Mouse (Mus musculus): Measurements from ENCODE around the gene Msrb1. TPM values are rescaled to one million over a fixed set of nuclear protein-coding genes. Genes with fewer than 3 reads are reported as not detected.
A peak's percentile ranks its signal among the peaks of the same experiment; 100 is the strongest.

Msrb1 gene
- polyA plus RNA-seq, 1 experiment from 2014 or later, result 39.4 TPM

DNA sequence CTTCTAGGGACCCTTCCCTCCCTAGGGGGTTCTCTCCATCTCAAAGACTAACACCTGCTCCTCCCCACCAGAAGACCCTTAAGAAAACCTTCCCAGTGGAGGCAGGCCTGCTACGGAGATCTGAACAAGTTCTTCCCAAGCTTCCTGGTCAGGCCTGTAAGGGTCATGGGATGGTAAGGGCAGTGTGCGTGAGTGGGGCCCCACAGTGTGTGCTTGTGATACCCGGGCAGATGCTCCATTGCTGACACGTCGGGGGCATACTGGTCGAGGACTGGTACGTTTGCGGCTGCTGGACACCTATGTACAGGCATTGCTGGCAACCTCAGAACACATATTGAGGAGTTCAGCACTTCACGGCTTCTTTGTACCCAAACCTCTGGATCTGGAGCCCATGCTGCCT, 37.7 kb upstream of the Msrb1 start:
- no peaks in the 10 kb centered on the region for H3K9me3 ChIP-seq (ENCODE audit: control insufficient read depth, low read length)
- H3K36me3 ChIP-seq (ENCODE audit: control insufficient read depth, insufficient read depth, low read length), result peaks cover 20% of the 10 kb centered on the region
- H3K9ac ChIP-seq (ENCODE audit: low read length), result no peak overlapping the region
- ATAC-seq (ENCODE audit: low read depth), result no peak
- 57% methylated on average over 9 of the region's 9 CpGs for WGBS
- H3K27me3 ChIP-seq (ENCODE audit: control insufficient read depth, insufficient read depth, low read depth, low read length), result no peaks in the 10 kb centered on the region
- peak overlapping the region; percentile 47; the same call in 1 of the 2 replicates for H3K27ac ChIP-seq (ENCODE audit: low read length)
- H3K4me3 ChIP-seq (ENCODE audit: low read length), result no peak overlapping the region
- peaks cover 22% of the 10 kb centered on the region for H3K4me1 ChIP-seq (replicated peaks; ENCODE audit: control insufficient read depth, insufficient read depth, low read length)
- peak overlapping the region; percentile 33; the same call in 1 of the 2 replicates for H3K4me2 ChIP-seq (ENCODE audit: low read depth, low read length)

DNA sequence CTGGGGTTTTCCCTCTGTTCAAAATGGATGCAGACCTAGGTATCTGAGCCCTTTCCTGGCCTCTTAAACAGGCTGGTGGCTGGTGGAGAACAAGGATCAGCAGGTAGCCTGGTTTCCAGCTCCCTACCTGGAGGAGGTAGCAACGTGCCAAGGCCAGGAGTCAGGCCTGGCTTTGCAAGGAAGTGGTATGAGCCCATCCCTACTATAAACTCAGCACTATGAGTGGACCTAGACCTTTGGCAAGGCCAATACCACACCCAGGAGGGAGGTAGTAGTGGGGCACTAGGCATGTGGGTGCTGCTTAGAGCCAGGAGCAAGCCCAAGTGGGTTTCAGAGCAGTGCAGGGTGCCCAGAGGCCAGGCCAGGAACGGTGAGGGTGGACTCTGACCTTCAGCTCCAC, 37.0 kb upstream of the Msrb1 start:
- no peak overlapping the region for H3K4me2 ChIP-seq (ENCODE audit: low read depth, low read length)
- peaks cover 22% of the 10 kb centered on the region for H3K4me1 ChIP-seq (replicated peaks; ENCODE audit: control insufficient read depth, insufficient read depth, low read length)
- H3K9ac ChIP-seq (ENCODE audit: low read length), result no peak overlapping the region
- no peaks in the 10 kb centered on the region for H3K27me3 ChIP-seq (ENCODE audit: control insufficient read depth, insufficient read depth, low read depth, low read length)
- H3K36me3 ChIP-seq (ENCODE audit: control insufficient read depth, insufficient read depth, low read length), result peaks cover 24% of the 10 kb centered on the region
- 62% methylated on average over 2 of the region's 2 CpGs for WGBS
- no peaks in the 10 kb centered on the region for H3K9me3 ChIP-seq (ENCODE audit: control insufficient read depth, low read length)
- H3K4me3 ChIP-seq (ENCODE audit: low read length), result no peak overlapping the region
- no peak overlapping the region for H3K27ac ChIP-seq (ENCODE audit: low read length)
- no peak for ATAC-seq (ENCODE audit: low read depth)

DNA sequence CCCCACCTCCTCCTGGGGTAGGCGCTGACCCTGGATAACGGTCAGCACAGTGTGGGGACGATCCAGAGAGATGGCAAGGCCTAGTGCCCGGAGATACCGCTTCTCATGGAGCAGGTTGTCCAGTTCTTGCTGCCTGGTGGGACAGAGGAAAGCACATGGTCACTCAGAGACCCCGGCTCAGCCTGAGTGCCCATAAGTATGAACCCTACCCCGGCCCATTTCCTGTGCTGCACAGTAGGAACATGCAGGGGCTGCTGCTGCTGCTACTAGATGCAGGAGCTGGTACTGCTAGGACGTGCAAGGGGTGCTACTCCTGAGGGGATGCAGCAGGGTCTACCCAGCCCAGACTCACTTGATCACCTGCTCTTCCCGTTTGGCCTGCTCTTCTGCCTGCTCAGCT, 35.2 kb upstream of the Msrb1 start:
- H3K9me3 ChIP-seq (ENCODE audit: control insufficient read depth, low read length), result no peaks in the 10 kb centered on the region
- H3K27ac ChIP-seq (ENCODE audit: low read length), result no peak overlapping the region
- H3K4me2 ChIP-seq (ENCODE audit: low read depth, low read length), result no peak overlapping the region
- no peaks in the 10 kb centered on the region for H3K27me3 ChIP-seq (ENCODE audit: control insufficient read depth, insufficient read depth, low read depth, low read length)
- no peak for ATAC-seq (ENCODE audit: low read depth)
- peaks cover 18% of the 10 kb centered on the region for H3K4me1 ChIP-seq (replicated peaks; ENCODE audit: control insufficient read depth, insufficient read depth, low read length)
- 88% methylated on average over 9 of the region's 9 CpGs for WGBS
- H3K4me3 ChIP-seq (ENCODE audit: low read length), result no peak overlapping the region
- peaks cover 28% of the 10 kb centered on the region for H3K36me3 ChIP-seq (ENCODE audit: control insufficient read depth, insufficient read depth, low read length)
- no peak overlapping the region for H3K9ac ChIP-seq (ENCODE audit: low read length)

DNA sequence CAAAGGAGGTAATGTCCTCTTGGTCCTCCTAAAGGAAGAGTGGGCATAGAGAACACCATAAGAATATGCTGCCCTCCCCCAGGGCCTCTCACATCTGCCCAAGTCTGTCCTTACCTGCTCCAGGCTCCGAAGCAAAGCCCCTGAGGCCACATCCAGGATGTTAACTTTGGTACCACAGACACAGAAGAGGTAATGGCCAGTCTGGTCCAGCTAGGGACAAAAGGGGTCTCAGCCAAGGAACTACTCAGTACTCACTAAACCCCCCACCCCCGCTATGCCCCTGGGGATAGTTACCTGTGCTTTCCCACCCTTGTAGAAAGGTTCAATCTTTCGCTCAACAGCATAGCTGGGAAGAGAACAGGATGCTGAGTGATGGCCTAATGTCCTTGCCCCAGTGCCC, 30.6 kb upstream of the Msrb1 start:
- Histone ChIP-seq H3K4me1 (replicated peaks; ENCODE audit: control insufficient read depth, insufficient read depth, low read length) (peaks cover 7% of the 10 kb centered on the region), H3K9ac (ENCODE audit: low read length) (no peak overlapping the region), H3K4me2 (ENCODE audit: low read depth, low read length) (no peak overlapping the region), H3K4me3 (ENCODE audit: low read length) (no peak overlapping the region), H3K9me3 (ENCODE audit: control insufficient read depth, low read length) (no peaks in the 10 kb centered on the region), H3K27me3 (ENCODE audit: control insufficient read depth, insufficient read depth, low read depth, low read length) (no peaks in the 10 kb centered on the region), H3K27ac (ENCODE audit: low read length) (no peak overlapping the region), H3K36me3 (ENCODE audit: control insufficient read depth, insufficient read depth, low read length) (peaks cover 24% of the 10 kb centered on the region)
- ATAC-seq (ENCODE audit: low read depth), result no peak
- WGBS, result 90% methylated on average over 3 of the region's 3 CpGs

DNA sequence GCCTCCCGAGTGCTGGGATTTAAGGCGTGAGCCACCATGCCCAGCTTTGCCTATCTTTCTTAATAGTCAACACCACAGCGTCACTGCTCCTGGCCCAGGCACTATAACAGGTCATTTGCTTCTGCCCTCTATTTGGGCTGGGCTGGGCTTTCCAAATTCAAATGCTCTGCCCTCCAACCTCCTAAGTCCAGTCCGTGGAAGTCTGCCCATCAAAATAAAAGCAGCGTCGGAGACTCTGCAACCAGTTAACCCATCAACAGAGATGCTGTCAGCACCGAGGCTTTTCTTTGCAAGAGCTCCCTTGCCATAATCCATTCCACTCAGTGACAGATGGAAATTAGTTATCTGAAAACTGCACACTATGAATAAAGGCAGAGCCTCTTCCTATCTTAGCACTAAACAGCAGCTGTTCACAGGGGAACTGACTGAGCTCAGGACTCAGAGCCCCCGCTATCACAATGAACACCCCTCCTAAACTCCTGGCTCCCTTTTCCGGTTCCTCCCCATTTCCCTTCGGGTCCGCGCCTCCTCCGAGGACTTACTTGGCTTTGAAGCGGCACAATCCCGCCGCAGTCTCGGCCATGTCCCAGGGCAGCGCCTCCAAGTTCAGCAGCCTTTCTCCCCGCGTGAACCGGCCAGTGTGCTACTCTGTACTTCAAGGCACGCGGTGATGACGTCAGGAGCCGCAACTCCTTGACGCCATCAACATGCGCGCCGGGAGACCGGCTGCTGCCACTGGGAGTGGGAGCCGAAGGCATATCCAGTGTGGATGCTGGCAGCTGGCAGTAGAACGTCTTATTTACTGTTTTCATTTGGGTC, 29.3 kb upstream of the Msrb1 start, which contains the start of gene Tbl3:
Tbl3 (minus strand) TSS at position 679 of the 819 bp plus-strand sequence.
- WGBS, result 3% methylated on average over 32 of the region's 32 CpGs
- no peaks in the 10 kb centered on the region for H3K27me3 ChIP-seq (ENCODE audit: control insufficient read depth, insufficient read depth, low read depth, low read length)

DNA sequence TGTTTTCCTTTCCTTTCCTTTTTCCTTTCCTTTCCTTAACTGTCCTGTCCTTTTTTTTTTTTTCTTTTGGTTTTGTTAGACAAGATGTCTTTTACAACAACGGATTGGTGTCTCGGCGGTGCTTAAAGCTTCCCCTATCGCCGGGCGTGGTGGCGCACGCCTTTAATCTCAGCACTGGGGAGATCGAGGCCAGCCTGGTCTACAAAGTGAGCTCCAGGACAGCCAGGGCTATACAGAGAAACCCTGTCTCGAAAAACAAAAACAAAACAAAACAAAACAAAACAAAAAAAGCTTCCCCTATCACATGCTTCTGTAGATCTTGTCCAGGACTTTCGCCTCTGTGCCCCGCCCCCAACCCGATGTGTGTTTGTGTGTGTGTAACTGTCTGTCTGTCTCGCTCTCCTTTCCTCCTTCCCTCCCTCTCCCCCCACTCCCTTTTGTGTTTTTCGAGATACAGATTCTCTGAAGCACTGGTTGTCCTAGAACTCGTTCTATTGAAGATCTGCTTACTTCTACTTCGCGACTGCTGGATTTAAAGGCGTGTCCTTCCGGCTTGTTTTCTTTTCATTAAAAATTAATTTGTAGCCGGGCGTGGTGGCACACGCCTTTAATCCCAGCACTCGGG, 28.5 kb upstream of the Msrb1 start:
- Histone ChIP-seq H3K9me3 (ENCODE audit: control insufficient read depth, low read length) (no peaks in the 10 kb centered on the region), H3K4me3 (ENCODE audit: low read length) (peak overlapping the region; percentile 90), H3K27ac (ENCODE audit: low read length) (peak overlapping the region; percentile 86; the same call in 1 of the 2 replicates), H3K36me3 (ENCODE audit: control insufficient read depth, insufficient read depth, low read length) (peaks cover 10% of the 10 kb centered on the region), H3K27me3 (ENCODE audit: control insufficient read depth, insufficient read depth, low read depth, low read length) (no peaks in the 10 kb centered on the region), H3K4me1 (replicated peaks; ENCODE audit: control insufficient read depth, insufficient read depth, low read length) (peaks cover 7% of the 10 kb centered on the region), H3K9ac (ENCODE audit: low read length) (peak overlapping the region; percentile 86), H3K4me2 (ENCODE audit: low read depth, low read length) (peak overlapping the region; percentile 79)
- ATAC-seq (ENCODE audit: low read depth), result peak; percentile 46
- 3% methylated on average over 24 of the region's 24 CpGs for WGBS

More for the DNA sequence above, 29.3 kb upstream of the Msrb1 start, which contains the start of gene Tbl3:
- Histone ChIP-seq H3K4me2 (ENCODE audit: low read depth, low read length) (peak within 1 kb of the TSS; percentile 79), H3K27ac (ENCODE audit: low read length) (peak within 1 kb of the TSS; percentile 86), H3K9me3 (ENCODE audit: control insufficient read depth, low read length) (no peaks in the 10 kb centered on the region), H3K4me1 (replicated peaks; ENCODE audit: control insufficient read depth, insufficient read depth, low read length) (peaks cover 7% of the 10 kb centered on the region), H3K36me3 (ENCODE audit: control insufficient read depth, insufficient read depth, low read length) (peaks cover 12% of the 10 kb centered on the region), H3K9ac (ENCODE audit: low read length) (peak within 1 kb of the TSS; percentile 86), H3K4me3 (ENCODE audit: low read length) (peak within 1 kb of the TSS; percentile 90)
- ATAC-seq (ENCODE audit: low read depth), result peak; percentile 88

DNA sequence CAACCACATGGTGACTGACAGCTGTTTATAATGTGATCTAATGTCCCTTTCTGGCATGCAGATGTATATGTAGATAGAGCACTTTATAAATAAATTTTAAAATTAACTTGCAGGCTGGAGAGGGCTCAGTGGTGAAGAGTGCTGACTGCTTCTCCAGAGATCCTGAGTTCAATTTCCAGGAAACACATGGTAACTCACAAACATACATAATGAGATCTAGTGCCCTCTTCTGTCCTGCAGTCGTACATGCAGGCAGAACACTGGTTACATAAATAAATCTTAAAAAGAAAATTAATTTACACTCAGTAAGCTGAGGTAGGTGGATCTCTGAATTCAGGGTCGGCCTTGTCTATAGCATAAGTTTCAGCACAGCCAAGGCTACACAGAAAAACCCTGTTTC, 27.8 kb upstream of the Msrb1 start:
- H3K9ac ChIP-seq (ENCODE audit: low read length), result no peak overlapping the region
- H3K27me3 ChIP-seq (ENCODE audit: control insufficient read depth, insufficient read depth, low read depth, low read length), result no peaks in the 10 kb centered on the region
- H3K36me3 ChIP-seq (ENCODE audit: control insufficient read depth, insufficient read depth, low read length), result peaks cover 8% of the 10 kb centered on the region
- no peak for ATAC-seq (ENCODE audit: low read depth)
- H3K27ac ChIP-seq (ENCODE audit: low read length), result no peak overlapping the region
- WGBS, result 25% methylated on average over 2 of the region's 2 CpGs
- H3K9me3 ChIP-seq (ENCODE audit: control insufficient read depth, low read length), result no peaks in the 10 kb centered on the region
- no peak overlapping the region; the same call in 1 of the 2 replicates for H3K4me3 ChIP-seq (ENCODE audit: low read length)
- peak overlapping the region; percentile 79 for H3K4me2 ChIP-seq (ENCODE audit: low read depth, low read length)
- H3K4me1 ChIP-seq (replicated peaks; ENCODE audit: control insufficient read depth, insufficient read depth, low read length), result peaks cover 7% of the 10 kb centered on the region

DNA sequence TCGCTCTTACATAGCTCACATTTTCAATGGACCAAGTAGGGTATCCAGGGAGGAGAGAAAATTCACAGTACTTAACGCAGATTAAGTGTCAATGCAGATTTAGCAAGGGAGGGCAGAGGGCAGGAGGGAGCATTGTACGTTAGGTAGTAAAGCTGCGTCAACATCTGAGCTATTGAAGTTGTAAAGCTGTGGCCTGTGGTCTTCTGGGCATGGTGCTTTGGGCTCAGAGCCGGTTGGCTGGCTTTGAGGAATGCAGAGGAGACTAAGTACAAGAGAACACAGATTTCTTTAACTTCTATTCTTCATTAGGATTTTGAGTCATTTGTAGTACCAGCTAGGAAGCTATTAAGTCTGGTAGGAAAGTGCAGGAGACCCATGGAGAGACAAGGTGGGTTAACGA, 20.9 kb upstream of the Msrb1 start:
- ATAC-seq (ENCODE audit: low read depth), result no peak
- no peak overlapping the region for H3K27ac ChIP-seq (ENCODE audit: low read length)
- no peaks in the 10 kb centered on the region for H3K27me3 ChIP-seq (ENCODE audit: control insufficient read depth, insufficient read depth, low read depth, low read length)
- H3K4me2 ChIP-seq (ENCODE audit: low read depth, low read length), result no peak overlapping the region
- no peaks in the 10 kb centered on the region for H3K9me3 ChIP-seq (ENCODE audit: control insufficient read depth, low read length)
- peaks cover 6% of the 10 kb centered on the region; the same call in 1 of the 2 replicates for H3K36me3 ChIP-seq (ENCODE audit: control insufficient read depth, insufficient read depth, low read length)
- H3K4me3 ChIP-seq (ENCODE audit: low read length), result no peak overlapping the region
- WGBS, result 75% methylated on average over 6 of the region's 6 CpGs
- peaks cover 6% of the 10 kb centered on the region for H3K4me1 ChIP-seq (replicated peaks; ENCODE audit: control insufficient read depth, insufficient read depth, low read length)
- no peak overlapping the region for H3K9ac ChIP-seq (ENCODE audit: low read length)

DNA sequence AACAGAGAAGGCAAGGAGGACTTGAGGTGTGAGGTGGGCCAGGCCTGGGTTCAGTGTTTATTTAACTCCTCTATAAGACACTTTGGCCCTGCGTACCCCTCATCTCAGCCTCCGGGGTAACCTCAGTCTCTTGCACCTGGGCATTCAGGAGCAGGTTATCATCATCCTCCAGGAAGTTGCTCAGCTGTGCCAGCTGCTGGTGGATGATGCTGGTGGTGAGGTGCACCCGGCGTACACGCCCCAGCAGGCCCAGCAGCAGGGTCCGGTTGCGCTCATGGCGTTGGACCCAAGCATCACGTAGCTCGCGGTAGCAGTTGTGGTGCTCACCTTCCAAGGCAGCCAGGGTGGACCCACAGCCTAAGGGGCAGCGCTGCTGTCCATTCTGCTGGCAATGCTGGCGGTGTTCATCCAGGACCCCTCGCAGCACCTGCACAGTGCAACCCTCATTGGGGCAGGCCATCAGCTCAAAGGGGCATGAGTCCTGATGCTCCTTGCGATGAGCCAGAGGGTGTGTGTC, 20.2 kb upstream of the Msrb1 start:
- Histone ChIP-seq H3K4me3 (ENCODE audit: low read length) (no peak overlapping the region), H3K27me3 (ENCODE audit: control insufficient read depth, insufficient read depth, low read depth, low read length) (no peaks in the 10 kb centered on the region), H3K4me1 (replicated peaks; ENCODE audit: control insufficient read depth, insufficient read depth, low read length) (peaks cover 7% of the 10 kb centered on the region), H3K9me3 (ENCODE audit: control insufficient read depth, low read length) (no peaks in the 10 kb centered on the region), H3K36me3 (ENCODE audit: control insufficient read depth, insufficient read depth, low read length) (peaks cover 6% of the 10 kb centered on the region; the same call in 1 of the 2 replicates), H3K9ac (ENCODE audit: low read length) (no peak overlapping the region), H3K27ac (ENCODE audit: low read length) (no peak overlapping the region), H3K4me2 (ENCODE audit: low read depth, low read length) (no peak overlapping the region)
- 94% methylated on average over 15 of the region's 15 CpGs for WGBS
- no peak for ATAC-seq (ENCODE audit: low read depth)

Measured in lung, embryonic 16.5 days (tissue).